Mouse (Mus musculus) heart, postnatal 0 days (tissue): ENCODE measurements around the gene Sumo2.

Experiments
- CTCF ChIP-seq: IDR thresholded peaks from 2 replicates; pipeline ENCODE4 v1.5.1; 2016; ENCODE audit warnings: antibody characterized with exemption, control low read depth, low read depth
- EP300 ChIP-seq: IDR thresholded peaks from 2 replicates; pipeline ENCODE4 v1.6.1; 2016; ENCODE audit warnings: antibody characterized with exemption, low read depth

DNA sequence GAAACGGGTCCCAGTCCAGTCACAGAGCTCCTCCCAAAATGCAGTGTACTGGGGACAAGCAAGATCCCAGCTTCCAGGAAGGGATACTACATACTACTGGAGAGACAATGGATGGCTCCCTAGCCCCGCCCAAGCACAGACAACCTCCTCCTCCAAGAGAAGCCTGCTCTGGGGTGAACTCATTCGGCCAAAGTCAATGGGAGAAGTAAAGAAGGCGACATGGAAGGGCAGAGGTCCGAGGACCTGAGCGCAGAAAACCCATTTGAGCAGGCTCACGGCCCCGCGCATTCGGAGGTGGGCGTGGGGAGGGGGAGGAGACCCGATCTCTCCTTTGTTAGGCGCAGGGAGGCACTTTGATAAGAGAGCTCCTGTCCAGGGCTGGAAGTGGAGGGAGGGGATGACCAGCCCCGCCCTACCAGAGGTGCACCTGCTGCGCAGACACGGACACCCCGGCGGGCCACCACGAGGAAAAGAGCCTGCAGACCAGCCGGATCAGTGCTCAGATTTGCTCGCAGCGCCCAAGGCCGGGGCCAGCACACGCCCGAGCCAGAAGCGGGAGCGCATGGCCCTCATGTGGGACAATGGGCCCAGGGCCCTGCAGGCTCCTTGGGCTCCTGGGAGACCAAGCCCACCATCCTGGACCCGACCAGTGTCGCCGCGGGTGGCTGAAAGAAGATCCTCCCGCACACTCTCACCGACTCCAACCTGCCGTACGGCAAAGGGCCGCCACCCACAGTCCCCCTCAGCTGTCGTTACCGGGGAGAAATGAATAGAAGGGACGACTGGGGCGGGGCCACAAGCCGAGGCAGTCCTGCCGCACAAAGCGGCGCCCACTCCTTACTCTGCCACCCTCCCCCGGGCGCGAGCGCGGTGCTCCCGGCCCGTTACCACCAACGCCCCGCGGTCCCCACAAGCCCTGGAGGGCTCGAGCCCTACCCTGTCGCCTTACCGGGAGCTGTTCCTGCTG, 22.5 kb downstream of the Sumo2 start:
- TF ChIP-seq EP300 (peak; percentile 6; the same call in 1 of the 2 replicates), CTCF (no peak)
